Comparison of ENCODE assay signal across 9 mouse cellular contexts in genomic region chr5:115483385-115483784, GRCm38 (mm10). TPM values are rescaled to one million over a fixed set of nuclear protein-coding genes. Genes with fewer than 3 reads are reported as not detected.
DNase-seq lines count a peak whose midpoint lies in the region; ATAC-seq lines count a peak whose summit lies in the region.
"Had no signal": no experiment of that assay in that cellular context is flagged by ENCODE, and none has a peak within 500 bp of the region (broad histone marks: within the 10 kb centered on the region; RNA-seq: fewer than 3 reads in every experiment).

No protein-coding gene starts in this region.

- DNase-seq in heart, adult 18-20 months, result no peak
- DNase-seq in neural tube, embryonic 11.5 days (ENCODE audit: low spot score), result no peak
- no peak for DNase-seq in neural tube, embryonic 10.5 days (ENCODE audit: extremely low spot score, low spot score)
- DNase-seq in midbrain, embryonic 10.5 days (ENCODE audit: low spot score), result no peak
- DNase-seq in spleen, postnatal 10 days (ENCODE audit: low spot score in 2 of 2), result no peak
- DNase-seq in ovary, postnatal 14 days (ENCODE audit: low spot score), result no peak

- 40% methylated on average over 6 of the region's 6 CpGs for WGBS in heart, embryonic 13.5 days
- WGBS in neural tube, embryonic 11.5 days, result 22% methylated on average over 6 of the region's 6 CpGs
- WGBS in midbrain, embryonic 10.5 days, result 19% methylated on average over 6 of the region's 6 CpGs

- peaks cover 22% of the 10 kb centered on the region for H3K4me1 ChIP-seq in heart, embryonic 13.5 days
- H3K4me1 ChIP-seq in neural tube, embryonic 11.5 days (ENCODE audit: control insufficient read depth, insufficient read depth, low read length), result peaks cover 8% of the 10 kb centered on the region; the same call in 1 of the 2 replicates
- H3K4me1 ChIP-seq in midbrain, embryonic 10.5 days, result peaks cover 30% of the 10 kb centered on the region

- H3K27ac ChIP-seq in heart, embryonic 13.5 days (replicated peaks), result no peak overlapping the region
- no peak overlapping the region for H3K27ac ChIP-seq in neural tube, embryonic 11.5 days (ENCODE audit: low read depth, low read length)
- H3K27ac ChIP-seq in midbrain, embryonic 10.5 days (replicated peaks), result no peak overlapping the region

- peaks cover 25% of the 10 kb centered on the region for H3K36me3 ChIP-seq in heart, embryonic 13.5 days
- no peaks in the 10 kb centered on the region for H3K36me3 ChIP-seq in neural tube, embryonic 11.5 days (ENCODE audit: control insufficient read depth, insufficient read depth, low read length)
- H3K36me3 ChIP-seq in midbrain, embryonic 10.5 days, result 0 out of 2 replicates have a peak, but pooled peaks cover 5% of the 10 kb centered on the region

- no peak overlapping the region for H3K4me3 ChIP-seq in heart, embryonic 13.5 days
- H3K4me3 ChIP-seq in neural tube, embryonic 11.5 days (ENCODE audit: low read depth, low read length), result no peak overlapping the region
- peak overlapping the region; percentile 53 for H3K4me3 ChIP-seq in midbrain, embryonic 10.5 days

- no peak for ATAC-seq in heart, embryonic 13.5 days (ENCODE audit: extremely low read depth, insufficient number of reproducible peaks, low FRiP score, low TSS enrichment)
- ATAC-seq in neural tube, embryonic 11.5 days (ENCODE audit: insufficient read depth, low FRiP score, low TSS enrichment), result no peak
- no peak for ATAC-seq in inflammation-experienced regulatory T-cells, adult 6 months

- no peak overlapping the region for H3K9ac ChIP-seq in heart, embryonic 13.5 days
- H3K9ac ChIP-seq in neural tube, embryonic 11.5 days (ENCODE audit: low read length), result no peak overlapping the region

- H3K9me3 ChIP-seq in heart, embryonic 13.5 days, result no peaks in the 10 kb centered on the region
- H3K9me3 ChIP-seq in neural tube, embryonic 11.5 days (ENCODE audit: control insufficient read depth, low read length), result no peaks in the 10 kb centered on the region
- H3K9me3 ChIP-seq in midbrain, embryonic 10.5 days (replicated peaks), result no peaks in the 10 kb centered on the region

- H3K27me3 ChIP-seq in heart, embryonic 13.5 days (replicated peaks), result peaks cover 22% of the 10 kb centered on the region
- H3K27me3 ChIP-seq in neural tube, embryonic 11.5 days (ENCODE audit: control insufficient read depth, insufficient read depth, low read length), result peaks cover 13% of the 10 kb centered on the region
- H3K27me3 ChIP-seq in midbrain, embryonic 10.5 days (ENCODE audit: low read depth, poor library complexity, severe bottlenecking), result peaks cover 44% of the 10 kb centered on the region

- peak overlapping the region; percentile 78; the same call in 1 of the 2 replicates for H3K4me2 ChIP-seq in heart, embryonic 13.5 days
- H3K4me2 ChIP-seq in neural tube, embryonic 11.5 days (ENCODE audit: low read depth), result peak overlapping the region; percentile 22; the same call in 1 of the 2 replicates

RNA-seq across cellular contexts. Expression of gene Sirt4, which starts 1.1 kb away (rescaled TPM):
- polyA plus RNA-seq in heart, embryonic 13.5 days (2015; fragmentation: Nextera tagmentation; extraction: Ambion mirVana), result 18.9 and 19.8 TPM in 2 replicates
- 10 to 100 TPM; 13.6 to 19.5 TPM for total RNA-seq in heart, adult 18-20 months (2021)
- polyA plus RNA-seq in neural tube, embryonic 11.5 days (2014; fragmentation: Nextera tagmentation; extraction: Ambion mirVana), result 15.5 and 23.5 TPM in 2 replicates
- 15.2 and 17.0 TPM in 2 replicates for polyA plus RNA-seq in midbrain, embryonic 10.5 days (2016; fragmentation: Nextera tagmentation; extraction: Ambion mirVana)
- polyA plus RNA-seq in inflammation-experienced regulatory T-cells, adult 6 months (2017; shearing (Covaris generic)), result 10 to 100 TPM; 12.0 to 18.5 (median 14.8) TPM

RNA-seq across cellular contexts. Expression of gene Pla2g1b, which starts 17.3 kb away (rescaled TPM):
- polyA plus RNA-seq in heart, embryonic 13.5 days (2015; fragmentation: Nextera tagmentation; extraction: Ambion mirVana), result 0.88 and 1.1 TPM in 2 replicates
- not detected for total RNA-seq in heart, adult 18-20 months (2021)
- polyA plus RNA-seq in neural tube, embryonic 11.5 days (2014; fragmentation: Nextera tagmentation; extraction: Ambion mirVana), result not detected in 2 replicates
- polyA plus RNA-seq in midbrain, embryonic 10.5 days (2016; fragmentation: Nextera tagmentation; extraction: Ambion mirVana), result 0.41 and 0.62 TPM in 2 replicates
- not detected for polyA plus RNA-seq in inflammation-experienced regulatory T-cells, adult 6 months (2017; shearing (Covaris generic))
- total RNA-seq: layer of hippocampus, postnatal 36 days had no signal

RNA-seq across cellular contexts. Expression of gene Pxn, which starts 23.1 kb away (rescaled TPM):
- 29.7 and 31.7 TPM in 2 replicates for polyA plus RNA-seq in heart, embryonic 13.5 days (2015; fragmentation: Nextera tagmentation; extraction: Ambion mirVana)
- total RNA-seq in heart, adult 18-20 months (2021), result 10 to 100 TPM; 34.0 to 35.1 TPM
- 13.3 and 13.7 TPM in 2 replicates for polyA plus RNA-seq in neural tube, embryonic 11.5 days (2014; fragmentation: Nextera tagmentation; extraction: Ambion mirVana)
- 27.9 and 28.9 TPM in 2 replicates for polyA plus RNA-seq in midbrain, embryonic 10.5 days (2016; fragmentation: Nextera tagmentation; extraction: Ambion mirVana)
- 10 to 100 TPM; 13.7 to 22.1 (median 16.7) TPM for polyA plus RNA-seq in inflammation-experienced regulatory T-cells, adult 6 months (2017; shearing (Covaris generic))

RNA-seq across cellular contexts. Expression of gene Msi1, which starts 54.0 kb away (rescaled TPM):
- polyA plus RNA-seq in heart, embryonic 13.5 days (2015; fragmentation: Nextera tagmentation; extraction: Ambion mirVana), result 3.7 and 4.1 TPM in 2 replicates
- under 1 TPM; 0.40 to 0.67 TPM for total RNA-seq in heart, adult 18-20 months (2021)
- 138 and 147 TPM in 2 replicates for polyA plus RNA-seq in neural tube, embryonic 11.5 days (2014; fragmentation: Nextera tagmentation; extraction: Ambion mirVana)
- polyA plus RNA-seq in midbrain, embryonic 10.5 days (2016; fragmentation: Nextera tagmentation; extraction: Ambion mirVana), result 190 and 232 TPM in 2 replicates
- polyA plus RNA-seq in inflammation-experienced regulatory T-cells, adult 6 months (2017; shearing (Covaris generic)), result not detected
